Mouse (Mus musculus): ENCODE results near the gene Olfr1392. TPM values are rescaled to one million over a fixed set of nuclear protein-coding genes. Genes with fewer than 3 reads are reported as not detected.

Gene Olfr1392
- total and polyA plus RNA-seq, 3 experiments, result not detected

GRCm38 (mm10) chr11:49326726-49327125 is 41.6 kb downstream of the Olfr1392 start:
- H3K9me3 ChIP-seq (replicated peaks; ENCODE audit: low read length), result no peaks in the 10 kb centered on the region
- no peak overlapping the region for H3K4me3 ChIP-seq (replicated peaks in 1 of 3; ENCODE audit: low read depth in 2 of 3, low read length in 2 of 3, poor library complexity in 1 of 3)
- H3K4me1 ChIP-seq (ENCODE audit: control insufficient read depth in 1 of 2, insufficient read depth in 2 of 2), result peaks cover 0 to 6% of the 10 kb centered on the region in 2 experiments; a peak in 1 of 4 replicates
- no peak for DNase-seq (ENCODE audit: extremely low read depth)
- in situ Hi-C loops (cut with MboI; ENCODE audit: low pct_ligation_motif_present, low pct_unique_long_range_greater_than_20kb, low sequenced_read_pairs), result no loop called here
- no peaks in the 10 kb centered on the region for H3K27me3 ChIP-seq (replicated peaks)
- H3K27ac ChIP-seq (ENCODE audit: insufficient read depth, low read depth), result no peak overlapping the region
- no peak for TF ChIP-seq ZC3H11A (IDR thresholded peaks at IDR 0.05; ENCODE audit: low read depth, low read length)
- no peak for TF ChIP-seq TCF12 (IDR thresholded peaks at IDR 0.05; ENCODE audit: low read depth, low read length)
- no peak for TF ChIP-seq ZKSCAN1 (IDR thresholded peaks at IDR 0.05; ENCODE audit: borderline replicate concordance, low read depth, low read length)
- TF ChIP-seq MEF2A (IDR thresholded peaks at IDR 0.05; ENCODE audit: borderline replicate concordance, low read depth, low read length), result no peak
- no peak for TF ChIP-seq IRF4 (IDR thresholded peaks at IDR 0.05; ENCODE audit: low read depth, low read length)
- TF ChIP-seq ZMIZ1 (IDR thresholded peaks at IDR 0.05; ENCODE audit: low read depth, low read length), result no peak
- no peak for TF ChIP-seq JUN (IDR thresholded peaks at IDR 0.05; ENCODE audit: insufficient read depth, low read depth, low read length)
- TF ChIP-seq E2F4 (IDR thresholded peaks at IDR 0.05; ENCODE audit: insufficient replicate concordance, low read depth, low read length), result no peak
- no peak for TF ChIP-seq MAFK (IDR thresholded peaks at IDR 0.05; ENCODE audit: insufficient replicate concordance, low read length)
- no peak for TF ChIP-seq SIN3A (IDR thresholded peaks at IDR 0.05; ENCODE audit: low read length)
- no peak for TF ChIP-seq ZNF384 (IDR thresholded peaks at IDR 0.05; ENCODE audit: low read depth, low read length)
- no peak for TF ChIP-seq MXI1 (IDR thresholded peaks at IDR 0.05; ENCODE audit: low read depth, low read length)
- TF ChIP-seq MAZ (IDR thresholded peaks at IDR 0.05; ENCODE audit: low read depth, low read length), result no peak
- no peak for TF ChIP-seq GABPA (IDR thresholded peaks at IDR 0.05; ENCODE audit: insufficient replicate concordance, low read depth, low read length)
- TF ChIP-seq UBTF (IDR thresholded peaks at IDR 0.05; ENCODE audit: low read depth, low read length), result no peak
- no peak for TF ChIP-seq RCOR1 (conservative IDR thresholded peaks at IDR 0.05; ENCODE audit: low read depth, low read length)
- TF ChIP-seq HCFC1 (IDR thresholded peaks at IDR 0.05; ENCODE audit: low read depth, low read length), result no peak
- no peak for TF ChIP-seq MYC (IDR thresholded peaks at IDR 0.05; ENCODE audit: low read depth, low read length)
- no peak overlapping the region for H3K4me2 ChIP-seq (ENCODE audit: insufficient read depth, low read depth, poor library complexity, severe bottlenecking)
- dilution Hi-C loops (cut with MboI; ENCODE audit: extremely low pct_ligation_motif_present, extremely low pct_unique_long_range_greater_than_20kb, low sequenced_read_pairs), result no loop called here
- no peak overlapping the region for H3K9ac ChIP-seq (ENCODE audit: insufficient read depth, low read depth)
- H3K79me2 ChIP-seq (replicated peaks; ENCODE audit: control insufficient read depth, extremely low read depth, insufficient read depth, poor library complexity, severe bottlenecking), result no peaks in the 10 kb centered on the region
- no peaks in the 10 kb centered on the region for H3K36me3 ChIP-seq (replicated peaks in 1 of 2; ENCODE audit: control insufficient read depth in 1 of 2, insufficient read depth in 1 of 2, low read length in 1 of 2)

DNA sequence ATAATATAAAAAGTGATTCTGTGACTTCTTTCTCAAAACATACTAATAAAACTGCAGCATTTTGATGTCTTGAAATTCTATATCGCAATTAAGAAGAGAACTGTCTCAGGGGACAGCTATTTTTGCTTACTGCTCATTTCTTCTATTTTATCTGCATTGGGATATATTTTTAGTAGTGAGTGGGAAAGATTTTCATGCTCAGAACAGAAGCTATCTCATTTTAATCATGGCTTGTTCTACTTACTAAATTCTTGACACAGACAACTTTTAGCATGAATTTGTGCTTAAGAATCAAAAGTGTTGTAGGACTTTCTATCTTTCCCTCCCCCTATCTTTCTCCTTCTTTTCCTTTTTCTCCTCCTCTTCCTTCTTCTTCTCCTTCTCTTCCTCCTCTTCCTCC is 44.6 kb downstream of the Olfr1392 start:
- Histone ChIP-seq H3K9me3 (replicated peaks; ENCODE audit: low read length) (no peaks in the 10 kb centered on the region), H3K4me2 (ENCODE audit: insufficient read depth, low read depth, poor library complexity, severe bottlenecking) (no peak overlapping the region), H3K36me3 (replicated peaks in 1 of 2; ENCODE audit: control insufficient read depth in 1 of 2, insufficient read depth in 1 of 2, low read length in 1 of 2) (no peaks in the 10 kb centered on the region), H3K9ac (ENCODE audit: insufficient read depth, low read depth) (no peak overlapping the region), H3K79me2 (replicated peaks; ENCODE audit: control insufficient read depth, extremely low read depth, insufficient read depth, poor library complexity, severe bottlenecking) (no peaks in the 10 kb centered on the region), H3K4me3 (replicated peaks in 1 of 3; ENCODE audit: low read depth in 2 of 3, low read length in 2 of 3, poor library complexity in 1 of 3) (no peak overlapping the region), H3K4me1 (ENCODE audit: control insufficient read depth in 1 of 2, insufficient read depth in 2 of 2) (peaks cover 0 to 6% of the 10 kb centered on the region in 2 experiments; a peak in 1 of 4 replicates), H3K27ac (ENCODE audit: insufficient read depth, low read depth) (no peak overlapping the region), H3K27me3 (replicated peaks) (no peaks in the 10 kb centered on the region)
- in situ Hi-C loops (cut with MboI; ENCODE audit: low pct_ligation_motif_present, low pct_unique_long_range_greater_than_20kb, low sequenced_read_pairs) (no loop called here), dilution Hi-C loops (cut with MboI; ENCODE audit: extremely low pct_ligation_motif_present, extremely low pct_unique_long_range_greater_than_20kb, low sequenced_read_pairs) (no loop called here)
- TF ChIP-seq NELFE (IDR thresholded peaks at IDR 0.05; ENCODE audit: low read depth, low read length) (no peak), SIN3A (IDR thresholded peaks at IDR 0.05; ENCODE audit: low read length) (no peak), POLR2A (IDR thresholded peaks at IDR 0.05; ENCODE audit: low read depth, low read length) (no peak), CHD2 (IDR thresholded peaks at IDR 0.05; ENCODE audit: low read length) (no peak), MEF2A (IDR thresholded peaks at IDR 0.05; ENCODE audit: borderline replicate concordance, low read depth, low read length) (no peak), ZNF384 (IDR thresholded peaks at IDR 0.05; ENCODE audit: low read depth, low read length) (no peak), SMC3 (IDR thresholded peaks at IDR 0.05; ENCODE audit: low read depth, low read length) (no peak), IRF4 (IDR thresholded peaks at IDR 0.05; ENCODE audit: low read depth, low read length) (no peak), CHD1 (IDR thresholded peaks at IDR 0.05; ENCODE audit: low read depth, low read length) (no peak), MYC (IDR thresholded peaks at IDR 0.05; ENCODE audit: low read depth, low read length) (no peak), KAT2A (IDR thresholded peaks at IDR 0.05; ENCODE audit: insufficient replicate concordance, low read length) (no peak), GABPA (IDR thresholded peaks at IDR 0.05; ENCODE audit: insufficient replicate concordance, low read depth, low read length) (no peak), TBP (conservative IDR thresholded peaks at IDR 0.05; ENCODE audit: low read depth, low read length) (no peak)
- DNase-seq (ENCODE audit: extremely low read depth), result no peak
